Mouse (Mus musculus): ENCODE measurements around the gene Gabrb3. TPM values are rescaled to one million over a fixed set of nuclear protein-coding genes. Genes with fewer than 3 reads are reported as not detected.

Gene Gabrb3
- polyA plus RNA-seq (2021; fragmentation: Nextera tagmentation): 58.4 and 59.7 TPM in 2 replicates
- long read RNA-seq, experiment 1, full-length matches to known transcripts: 15 of 90 reads
- long read RNA-seq, experiment 1, partial matches to known transcripts: 11 of 90 reads
- long read RNA-seq, experiment 1, other reads (novel, unspliced or antisense): 64 of 90 reads
- long read RNA-seq, experiment 2, full-length matches to known transcripts: 49 of 142 reads
- long read RNA-seq, experiment 2, partial matches to known transcripts: 16 of 142 reads
- long read RNA-seq, experiment 2, other reads (novel, unspliced or antisense): 77 of 142 reads

DNA sequence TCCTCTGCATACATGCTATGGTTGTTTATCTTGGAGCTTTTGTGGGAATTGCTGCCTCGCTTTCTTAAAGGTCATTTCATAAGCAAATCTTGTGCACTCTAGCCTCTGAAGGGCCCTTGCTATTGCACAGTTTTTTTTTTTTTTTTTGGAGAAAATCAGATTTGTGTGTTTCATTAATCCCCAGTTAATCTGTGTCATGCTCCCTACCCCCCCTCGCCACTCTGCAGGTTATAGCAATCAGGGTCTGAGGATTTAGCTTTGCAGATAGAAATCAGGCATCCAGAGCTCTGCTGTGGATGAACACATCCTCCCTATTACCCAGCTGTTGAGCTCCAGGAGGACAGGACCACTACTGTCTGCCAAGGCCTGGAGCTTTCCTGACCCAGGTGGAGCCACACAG lies at the start of gene Gabrb3:
Gabrb3 (plus strand) TSS at position 301 of the 400 bp plus-strand sequence.

DNA sequence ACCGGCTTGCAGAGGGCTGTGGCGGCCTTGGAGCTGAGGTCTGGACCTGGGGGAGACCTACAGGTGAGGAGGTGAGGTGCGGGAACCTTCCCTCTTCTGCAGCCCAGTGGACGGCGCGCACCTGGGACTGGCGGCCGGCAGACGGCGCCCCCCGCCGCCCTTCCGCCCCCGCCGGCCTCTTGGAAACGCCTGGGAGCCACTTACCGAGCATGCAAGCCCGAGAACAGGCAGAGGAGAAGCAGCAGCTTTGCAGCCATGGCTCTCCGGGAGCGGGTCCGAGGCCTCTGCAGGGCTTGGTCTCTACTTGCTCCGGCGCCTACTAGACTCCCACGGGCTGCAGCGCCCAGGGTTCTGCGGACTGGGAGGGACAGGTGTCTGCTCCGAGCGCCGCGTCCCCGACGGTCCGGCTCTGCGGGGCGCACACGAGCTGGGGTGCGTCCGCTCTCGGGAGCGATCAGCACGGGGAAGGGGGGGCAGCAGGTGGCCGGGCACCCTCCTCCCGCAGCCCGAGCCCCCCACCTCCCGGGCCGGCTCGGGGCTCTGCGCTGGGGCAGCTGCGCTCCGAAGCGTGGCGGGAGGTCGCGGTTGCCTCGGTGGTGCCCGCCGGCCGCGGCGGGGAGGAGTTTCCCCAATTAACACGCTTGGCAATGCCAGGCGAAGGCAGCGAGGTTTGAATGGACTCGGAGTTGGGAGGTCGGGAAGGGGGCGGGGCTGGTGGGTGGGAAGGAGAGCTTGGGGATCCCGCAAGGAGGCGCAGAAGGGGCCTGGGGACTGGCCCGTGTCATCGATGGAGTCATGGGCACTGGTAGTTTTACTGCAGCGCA lies 32.8 kb upstream of the Gabrb3 start, which contains the start of gene Gabrg3:
Gabrg3 (minus strand) TSS at position 672 of the 824 bp plus-strand sequence.

DNA sequence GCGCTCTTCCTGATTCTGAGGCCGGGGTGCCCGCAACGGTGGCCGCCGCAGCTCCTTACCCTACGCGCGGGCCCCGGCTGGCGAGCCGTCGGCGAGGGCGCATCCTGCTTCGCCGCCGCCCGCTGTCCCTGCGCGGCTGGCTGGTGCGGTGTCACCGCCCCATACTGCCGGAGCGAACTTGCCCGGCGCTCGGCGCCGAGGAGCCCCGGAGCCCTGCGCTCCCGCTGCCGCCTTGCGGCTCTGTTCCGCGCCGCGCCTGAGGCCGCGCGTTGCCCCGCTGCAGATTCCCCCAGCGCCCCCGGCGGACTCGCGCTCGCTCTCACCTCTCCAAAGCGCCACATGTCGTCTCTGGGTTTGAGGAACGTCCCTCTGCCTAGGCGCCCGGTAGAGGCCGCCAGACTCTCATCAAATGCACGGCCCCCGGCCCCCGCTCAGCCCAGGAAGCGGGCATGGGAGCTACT lies 90.2 kb downstream of the Gabrb3 start, which contains the start of gene Gabra5:
Gabra5 (minus strand) TSS at position 379 of the 461 bp plus-strand sequence.

Small RNA genes within 50 kb of the gene (microRNA-seq; reads per million reads assigned to microRNA genes)
- gene Mir6389: not detected

Other genes with a start within 250 kb of the Gabrb3 start
- gene Gabrg3, start 32.5 kb upstream of the Gabrb3 start, polyA plus RNA-seq (2021; fragmentation: Nextera tagmentation): 2.6 and 3.6 TPM in 2 replicates
- 135 and 146 TPM in 2 replicates for gene Gabra5, start 90.4 kb downstream of the Gabrb3 start, polyA plus RNA-seq (2021; fragmentation: Nextera tagmentation)